ENCODE assay signal across 8 mouse cellular contexts in genomic region chr15:100468295-100469188, GRCm38 (mm10). TPM values are rescaled to one million over a fixed set of nuclear protein-coding genes. Genes with fewer than 3 reads are reported as not detected.
DNase-seq lines count a peak whose midpoint lies in the region; ATAC-seq lines count a peak whose summit lies in the region.

Letmd1 (plus strand) TSS chr15:100469023.

- peak; percentile 88 for ATAC-seq in megakaryocyte, adult 5-6 weeks (ENCODE audit: poor library complexity, severe bottlenecking)

- peak; percentile 94 to 96 for DNase-seq in adrenal gland, adult (ENCODE audit: inconsistent age in 2 of 2, low spot score in 1 of 2)
- peak; percentile 91 for DNase-seq in embryo, embryonic 10 days (ENCODE audit: low spot score)
- peak; percentile 89 for DNase-seq in gastrocnemius, postnatal 10 days
- peak; percentile 89 for DNase-seq in induced T-regulatory cell, adult 2 months (ENCODE audit: low read depth)
- DNase-seq in left cerebral cortex, adult 8-10 months (ENCODE audit: low spot score in 2 of 2): peak; percentile 68 to 89
- peak; percentile 93 for DNase-seq in right cerebral cortex, adult 18-20 months
- peak; percentile 76 for DNase-seq in urinary bladder, adult 2 months (ENCODE audit: low spot score)

RNA-seq across cellular contexts. Expression of gene Letmd1, which starts in this region (rescaled TPM):
- 10 to 100 TPM; 11.1 to 15.7 TPM for total RNA-seq in gastrocnemius, postnatal 10 days (2021)
- 10 to 100 TPM; 55.3 to 64.5 (median 57.5) TPM for total RNA-seq in left cerebral cortex, adult 8-10 months (2022)
- 15.2 and 17.2 TPM in 2 replicates for total RNA-seq in megakaryocyte, adult 5-6 weeks (2015)
- total RNA-seq in megakaryocyte, adult 5-6 weeks (2017): 8.8 and 15.5 TPM in 2 replicates
- 46.8 and 50.4 TPM in 2 replicates for polyA plus RNA-seq in urinary bladder, adult 2 months (2012; rRNA removed)

Comparison
In these comparisons a context has a peak if more than half of its experiments do, and no peak if none do; other contexts are left out.
1. Peak in every context shown above with its lines: DNase-seq and ATAC-seq.